Mouse (Mus musculus) retina, postnatal 7 days (tissue): ENCODE data around the gene Apol9b.

ENCODE experiments used
- DNase-seq: peaks from one replicate; pipeline ENCODE4 v3.0.0-alpha.2; 2012; ENCODE audit warnings: low read depth, low spot score

Apol9b gene

DNA sequence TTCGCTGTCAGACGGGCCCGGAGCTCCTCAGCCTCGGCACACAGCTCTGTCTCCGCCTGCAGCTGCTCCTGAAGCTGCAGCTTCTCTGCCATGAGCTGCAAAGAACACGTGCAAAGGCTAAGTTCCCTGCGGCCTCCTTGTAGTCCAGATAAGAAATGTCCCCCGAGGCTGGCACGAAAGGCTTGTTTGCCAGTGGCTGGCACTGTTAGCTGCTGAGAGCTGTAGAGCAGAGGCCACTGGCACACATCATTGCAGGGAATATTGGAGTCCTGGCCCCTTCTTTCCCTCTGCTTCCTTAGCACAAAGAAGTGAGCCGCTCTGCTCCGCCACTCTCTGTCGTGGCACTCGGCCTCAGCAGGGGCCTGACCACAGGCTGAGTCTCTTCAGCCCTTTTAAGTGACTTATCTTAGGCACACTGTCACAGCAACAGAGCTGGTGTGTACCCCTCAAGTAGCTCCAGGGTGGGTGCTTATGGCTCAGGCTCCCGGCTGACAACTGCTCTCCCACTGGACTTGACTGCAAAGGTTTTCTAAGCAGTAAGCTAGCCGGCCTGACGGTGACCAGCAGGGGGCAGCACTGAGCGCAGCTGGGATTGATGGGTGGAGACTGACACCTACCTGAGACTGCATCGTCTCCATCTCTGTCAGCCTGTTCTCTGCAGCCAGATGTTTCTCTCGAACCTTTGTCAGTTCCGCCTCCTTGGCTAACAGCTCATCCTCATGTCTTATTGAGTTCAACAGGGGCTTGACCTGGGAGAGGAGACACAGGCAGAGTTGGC is 46.5 kb downstream of the Apol9b start:
- DNase-seq: peak; percentile 71

DNA sequence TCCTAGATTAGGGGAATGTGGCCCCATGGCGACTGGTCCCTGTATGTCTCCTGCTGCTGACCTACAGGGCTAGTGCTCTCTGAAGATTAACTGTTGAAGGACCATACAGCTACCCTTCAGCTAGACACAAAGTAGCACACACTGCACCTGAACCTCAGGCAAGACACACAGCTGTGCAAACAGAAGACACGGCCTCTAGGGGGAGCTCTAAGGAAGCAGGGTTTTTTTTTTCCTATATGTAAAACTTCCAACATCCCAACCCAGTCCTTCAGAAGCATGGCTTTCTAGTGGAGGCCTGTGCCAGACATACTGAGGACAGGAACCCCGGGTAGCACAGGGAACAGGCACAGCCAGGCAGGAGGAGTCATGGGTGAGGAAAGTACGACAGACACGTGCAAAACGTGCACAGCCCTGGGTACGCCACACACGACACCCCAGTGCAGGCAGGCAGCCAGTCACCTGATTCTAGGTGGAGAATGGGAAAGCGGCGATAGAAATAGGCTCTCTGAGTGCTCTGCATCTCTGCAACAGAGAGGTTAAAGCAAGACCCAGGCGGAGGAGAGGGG is 53.7 kb downstream of the Apol9b start:
- no peak for DNase-seq

- DNase-seq: no peak
Observed at GRCm38 (mm10) chr15:77784039-77784824, 55.4 kb downstream of the Apol9b start.

- DNase-seq: no peak
Observed at GRCm38 (mm10) chr15:77785807-77786206, 57.0 kb downstream of the Apol9b start.
